Mouse (Mus musculus): ENCODE data around the gene Cox10.
A peak's percentile ranks its signal among the peaks of the same experiment; 100 is the strongest.

Cox10 gene

GRCm38 (mm10) chr11:63957207-63957606 is 122.1 kb downstream of the Cox10 start:
- no peak for DNase-seq (ENCODE audit: low read depth in 1 of 2, low spot score in 2 of 2)

GRCm38 (mm10) chr11:63956748-63957147 is 122.5 kb downstream of the Cox10 start:
- DNase-seq (ENCODE audit: low read depth in 1 of 2, low spot score in 2 of 2), result no peak

- no peak for DNase-seq (ENCODE audit: low read depth in 1 of 2, low spot score in 2 of 2)
Observed at GRCm38 (mm10) chr11:63953887-63954286, 125.4 kb downstream of the Cox10 start.

DNA sequence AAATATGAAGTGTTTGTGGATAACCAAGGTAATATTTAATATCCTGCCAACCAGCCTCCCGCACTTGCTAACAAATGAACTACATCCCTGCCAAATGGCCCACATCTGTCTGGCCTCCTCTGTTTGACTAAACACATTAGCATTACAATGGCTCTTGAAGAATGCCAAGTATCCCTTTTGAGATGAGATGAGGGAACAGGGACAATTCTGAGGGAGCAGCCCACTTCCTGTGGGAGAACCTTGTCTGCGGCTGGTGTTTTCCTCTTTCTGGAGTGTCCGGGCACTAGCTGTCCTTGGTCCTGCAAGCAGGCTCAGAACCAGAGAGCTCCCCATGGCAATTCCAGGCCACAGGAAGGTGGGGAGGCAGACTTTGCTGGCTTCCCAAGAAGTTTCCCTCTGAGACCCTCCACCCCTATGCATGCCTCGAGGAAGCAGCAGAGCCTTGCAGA is 126.5 kb downstream of the Cox10 start:
- DNase-seq (ENCODE audit: low read depth in 1 of 2, low spot score in 2 of 2), result no peak

GRCm38 (mm10) chr11:63951831-63952631 is 127.2 kb downstream of the Cox10 start:
- peak; percentile 49 to 60 for DNase-seq (ENCODE audit: low read depth in 1 of 2, low spot score in 2 of 2)

DNA sequence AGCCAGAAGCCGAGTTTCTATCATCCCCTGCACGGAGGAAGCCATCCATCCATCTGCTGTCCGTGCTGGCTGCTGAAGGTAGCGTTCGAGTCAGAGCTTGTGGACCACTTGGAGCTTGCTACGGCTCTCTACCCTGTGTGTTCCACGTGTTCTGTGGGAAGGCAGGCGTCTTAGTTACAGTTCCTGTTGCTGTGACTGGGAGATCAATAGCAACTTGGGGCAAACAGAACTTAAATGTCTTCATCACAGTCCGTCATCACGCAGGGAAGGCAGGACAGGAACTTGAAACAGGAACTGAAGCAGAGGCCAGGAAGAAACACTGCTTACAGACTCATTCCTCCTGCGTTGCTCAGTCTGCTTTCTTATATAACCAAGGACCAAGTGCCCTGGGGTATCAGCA is 130.9 kb downstream of the Cox10 start:
- peak; percentile 42 to 48 for DNase-seq (ENCODE audit: low read depth in 1 of 2, low spot score in 2 of 2)

- DNase-seq (ENCODE audit: low read depth in 1 of 2, low spot score in 2 of 2), result no peak
Observed at GRCm38 (mm10) chr11:63947024-63947423, 132.2 kb downstream of the Cox10 start.

- no peak for DNase-seq (ENCODE audit: low read depth in 1 of 2, low spot score in 2 of 2)
Observed at GRCm38 (mm10) chr11:63943947-63944346, 135.3 kb downstream of the Cox10 start.

DNA sequence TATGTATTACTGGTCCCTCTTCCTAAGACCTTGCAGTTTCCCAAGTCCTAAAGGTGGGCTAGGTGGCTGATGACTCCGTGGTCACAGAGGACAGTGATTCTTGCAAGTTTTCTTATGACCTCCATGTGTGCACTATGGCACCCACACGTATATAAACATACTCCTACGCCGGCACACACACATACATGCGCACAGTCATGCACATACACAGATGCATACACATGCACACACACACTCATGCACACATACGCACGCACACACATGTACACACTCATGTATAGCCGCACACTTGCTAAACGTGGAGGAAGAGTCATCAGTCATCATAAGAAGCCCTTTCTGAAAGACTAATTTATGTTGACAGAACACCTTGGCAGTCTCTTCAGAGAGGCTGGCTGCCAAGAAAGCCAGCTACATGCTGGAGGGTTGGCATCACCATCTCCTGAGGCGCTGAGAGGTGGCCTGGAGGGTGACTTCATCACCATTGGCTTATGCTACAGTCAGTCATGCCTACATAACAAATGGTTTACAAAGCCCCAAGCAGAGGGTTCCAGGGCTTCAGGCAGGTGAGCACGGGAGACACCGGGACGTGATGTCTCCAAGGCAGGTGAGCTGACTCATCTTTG is 135.9 kb downstream of the Cox10 start:
- DNase-seq (ENCODE audit: low read depth in 1 of 2, low spot score in 2 of 2), result no peak

DNA sequence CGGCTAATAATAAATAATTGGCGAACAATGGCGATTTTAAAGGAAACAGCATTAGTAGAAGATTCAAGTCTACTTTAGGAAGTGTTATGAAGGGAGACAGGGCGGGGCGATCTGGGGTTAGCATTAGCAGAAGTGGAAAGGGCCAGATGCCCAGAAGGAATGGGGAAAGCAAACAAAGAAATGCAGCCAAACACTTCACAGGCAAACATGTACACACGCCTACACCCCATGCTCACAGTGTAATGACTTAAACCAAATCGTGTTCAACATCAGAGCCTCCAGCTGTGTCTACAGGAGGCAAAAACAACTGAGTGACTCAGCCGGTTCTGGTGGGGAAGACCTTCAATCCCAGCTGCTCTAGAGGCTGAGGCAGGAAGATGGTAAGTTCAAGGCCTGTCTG is 137.1 kb downstream of the Cox10 start:
- DNase-seq (ENCODE audit: low read depth in 1 of 2, low spot score in 2 of 2), result no peak

GRCm38 (mm10) chr11:63936641-63937040 is 142.6 kb downstream of the Cox10 start:
- no peak for DNase-seq (ENCODE audit: low read depth in 1 of 2, low spot score in 2 of 2)

- DNase-seq (ENCODE audit: low read depth in 1 of 2, low spot score in 2 of 2), result no peak
Observed at GRCm38 (mm10) chr11:63926901-63927300, 152.4 kb downstream of the Cox10 start.

- DNase-seq (ENCODE audit: low read depth in 1 of 2, low spot score in 2 of 2), result peak; percentile 48 to 57
Observed at GRCm38 (mm10) chr11:63925161-63925582, 154.1 kb downstream of the Cox10 start.

GRCm38 (mm10) chr11:63924286-63924930 is 154.9 kb downstream of the Cox10 start:
- DNase-seq (ENCODE audit: low read depth in 1 of 2, low spot score in 2 of 2), result no peak

GRCm38 (mm10) chr11:63923386-63923785 is 155.9 kb downstream of the Cox10 start:
- no peak for DNase-seq (ENCODE audit: low read depth in 1 of 2, low spot score in 2 of 2)

- DNase-seq (ENCODE audit: low read depth in 1 of 2, low spot score in 2 of 2), result peak; percentile 63 to 79
Observed at GRCm38 (mm10) chr11:63922091-63922621, 157.1 kb downstream of the Cox10 start, which contains the start of gene Hs3st3b1. TSS of gene Hs3st3b1 (minus strand) at chr11:63922290.

- no peak for DNase-seq (ENCODE audit: low read depth in 1 of 2, low spot score in 2 of 2)
Observed at GRCm38 (mm10) chr11:63921044-63921951, 158.0 kb downstream of the Cox10 start.

- peak in 1 of 2 experiments; percentile 42 for DNase-seq (ENCODE audit: low read depth in 1 of 2, low spot score in 2 of 2)
Observed at GRCm38 (mm10) chr11:63920531-63920930, 158.7 kb downstream of the Cox10 start.

- no peak for DNase-seq (ENCODE audit: low read depth in 1 of 2, low spot score in 2 of 2)
Observed at GRCm38 (mm10) chr11:63919211-63920098, 159.8 kb downstream of the Cox10 start.
